Mouse (Mus musculus): ENCODE measurements at regions not wholly inside any gene's neighbourhood (a gene's known extent, or its start where the extent isn't known, plus 50 kb on each side); places are given as distances from the start of the nearest gene placed in this dataset.

DNA sequence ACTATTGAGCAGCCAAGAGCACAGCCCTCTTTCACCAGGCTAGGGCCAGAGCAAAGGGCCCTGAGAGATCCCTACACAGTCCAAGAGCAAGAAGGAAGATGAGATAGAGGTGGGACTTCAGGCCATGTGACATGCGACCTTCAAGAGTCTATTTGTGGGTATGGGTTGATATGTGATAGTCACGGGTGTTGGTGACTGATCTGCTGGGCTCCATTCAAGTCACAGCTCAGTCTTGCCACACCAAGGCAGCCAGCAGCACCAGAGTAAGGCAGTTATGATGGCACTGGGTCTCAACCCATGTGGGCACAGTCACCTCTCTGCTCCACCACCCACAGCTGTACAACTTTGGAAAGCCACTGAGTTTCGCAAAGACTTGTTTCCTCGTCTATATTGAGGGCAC, 60.0 kb upstream of the Pkdcc start:
- no peak for TF ChIP-seq UBTF (IDR thresholded peaks at IDR 0.05; ENCODE audit: low read depth, low read length)
- no peak for TF ChIP-seq EP300 (IDR thresholded peaks at IDR 0.05; ENCODE audit: low read length)

Data from CH12.LX (cell line).